Mouse (Mus musculus) frontal cortex, postnatal 10 days (tissue): ENCODE data around the gene Gm49392.
"Not testable (repeated sequence)": the region's sequence is repeated elsewhere in the genome, so short reads cannot be mapped to it uniquely, and the experiment has no call there.

Experiments
- DNase-seq, 2 experiments: peaks; one replicate each; pipeline ENCODE4 v3.0.0; 2022; ENCODE audit warnings: low spot score in 2 of 2, mixed read lengths in 1 of 2

Gm49392 gene

GRCm38 (mm10) chr13:60896794-60897193, at the start of gene Gm49392:
Gene Gm49392, minus strand, starts transcription at chr13:60896894.
- DNase-seq = not testable (repeated sequence)

- not testable (repeated sequence) for DNase-seq
Observed at GRCm38 (mm10) chr13:60941884-60942283, 45.2 kb upstream of the Gm49392 start, which contains the start of gene Tpbpa. Gene Tpbpa, minus strand, starts transcription at chr13:60941984.

DNA sequence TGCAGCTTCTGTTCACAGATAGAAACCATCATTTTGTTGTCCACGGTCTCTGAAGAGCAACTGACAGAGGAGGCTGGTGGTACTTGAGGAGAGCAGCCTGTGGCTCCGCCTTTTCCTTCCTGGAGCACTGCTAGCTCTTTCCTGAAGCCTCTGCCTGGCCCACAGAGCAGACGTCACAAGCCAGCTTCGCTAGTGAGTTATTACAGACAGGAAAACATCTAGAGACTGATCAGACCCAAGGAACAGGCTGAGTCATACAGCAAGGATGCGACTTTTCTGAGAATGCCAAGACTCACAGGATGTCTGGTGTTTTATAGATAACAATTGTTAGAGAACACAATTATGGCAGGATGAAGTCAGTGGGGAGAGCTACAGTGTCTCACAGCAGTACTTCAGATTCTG, 39.8 kb upstream of the Gm49392 start, which contains the start of the genes Gm49391 and Ctla2a:
Gm49391 (minus strand) TSS at position 72 of the 402 bp plus-strand sequence.
Ctla2a (minus strand) TSS at position 126 of the 402 bp plus-strand sequence.
- peak in 1 of 2 experiments; percentile 3 for DNase-seq

DNA sequence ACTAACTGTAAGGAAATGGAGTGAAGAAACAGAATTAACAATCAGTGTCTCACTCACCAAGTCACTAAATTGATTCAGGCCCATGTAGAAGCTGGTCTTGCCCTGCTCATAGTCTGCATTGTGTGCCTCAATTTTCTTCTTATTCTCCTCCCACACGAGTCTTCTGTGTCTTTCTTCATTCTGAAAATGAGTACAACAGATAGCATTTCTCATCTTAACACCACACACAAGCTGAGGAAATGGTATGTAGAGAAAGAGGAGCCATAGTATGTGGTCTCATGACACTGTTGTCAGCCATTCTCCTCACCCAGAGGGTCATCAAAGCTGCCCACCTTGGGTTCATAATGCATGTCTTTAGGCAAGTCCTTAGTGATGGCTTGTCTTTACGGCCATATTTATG, 38.8 kb upstream of the Gm49392 start, which contains the start of gene Gm49393:
Gm49393 (minus strand) TSS at position 101 of the 400 bp plus-strand sequence.
- not testable (repeated sequence) for DNase-seq

GRCm38 (mm10) chr13:60904780-60905179, 8.1 kb upstream of the Gm49392 start, which contains the start of gene Tpbpb:
Gene Tpbpb, minus strand, starts transcription at chr13:60904880.
- DNase-seq = not testable (repeated sequence)

GRCm38 (mm10) chr13:60897328-60897727, 634 bp upstream of the Gm49392 start, which contains the start of gene Ctla2b:
Gene Ctla2b, minus strand, starts transcription at chr13:60897447.
- DNase-seq = peak; percentile 4 to 14

DNA sequence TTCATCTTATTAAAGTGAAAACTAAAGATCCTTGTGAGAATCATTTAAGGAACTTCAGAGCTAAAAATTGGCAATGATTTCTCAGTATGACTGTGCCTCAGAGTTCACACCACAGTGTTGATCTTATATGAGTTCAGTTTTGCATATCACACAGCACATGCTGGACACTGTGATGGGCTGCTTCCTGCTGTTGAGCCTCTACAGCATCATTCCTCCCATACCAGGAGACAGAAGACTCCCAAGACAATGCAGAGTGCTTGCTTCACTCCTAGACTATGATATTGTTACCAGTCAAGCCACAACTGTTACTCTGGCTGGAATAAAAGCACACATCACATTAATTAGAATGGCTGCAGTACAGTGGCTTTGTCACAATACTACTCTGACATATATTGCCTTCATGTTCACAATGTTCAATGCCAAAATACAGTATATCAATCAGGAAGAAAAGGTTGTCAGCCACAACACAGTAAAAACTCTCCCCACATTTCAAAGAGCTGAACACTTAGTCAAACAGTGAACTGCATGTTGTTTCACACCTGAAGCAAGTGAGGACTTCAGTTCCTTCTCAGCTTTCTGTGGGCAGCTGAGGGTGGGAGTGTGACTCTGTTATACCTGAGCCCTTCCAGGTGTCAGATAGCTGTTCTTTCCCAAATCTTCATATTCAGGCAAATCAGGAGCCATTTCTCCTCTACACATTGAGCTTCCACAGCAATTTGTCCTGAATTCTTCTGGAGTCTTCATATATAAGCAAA, 1.1 kb downstream of the Gm49392 start:
- no peak for DNase-seq

- no peak for DNase-seq
Observed at GRCm38 (mm10) chr13:60892301-60892700, 4.4 kb downstream of the Gm49392 start.

GRCm38 (mm10) chr13:60864281-60864680, 32.4 kb downstream of the Gm49392 start, which contains the start of gene 4930486L24Rik:
Gene 4930486L24Rik, minus strand, starts transcription at chr13:60864475.
- no peak for DNase-seq

DNA sequence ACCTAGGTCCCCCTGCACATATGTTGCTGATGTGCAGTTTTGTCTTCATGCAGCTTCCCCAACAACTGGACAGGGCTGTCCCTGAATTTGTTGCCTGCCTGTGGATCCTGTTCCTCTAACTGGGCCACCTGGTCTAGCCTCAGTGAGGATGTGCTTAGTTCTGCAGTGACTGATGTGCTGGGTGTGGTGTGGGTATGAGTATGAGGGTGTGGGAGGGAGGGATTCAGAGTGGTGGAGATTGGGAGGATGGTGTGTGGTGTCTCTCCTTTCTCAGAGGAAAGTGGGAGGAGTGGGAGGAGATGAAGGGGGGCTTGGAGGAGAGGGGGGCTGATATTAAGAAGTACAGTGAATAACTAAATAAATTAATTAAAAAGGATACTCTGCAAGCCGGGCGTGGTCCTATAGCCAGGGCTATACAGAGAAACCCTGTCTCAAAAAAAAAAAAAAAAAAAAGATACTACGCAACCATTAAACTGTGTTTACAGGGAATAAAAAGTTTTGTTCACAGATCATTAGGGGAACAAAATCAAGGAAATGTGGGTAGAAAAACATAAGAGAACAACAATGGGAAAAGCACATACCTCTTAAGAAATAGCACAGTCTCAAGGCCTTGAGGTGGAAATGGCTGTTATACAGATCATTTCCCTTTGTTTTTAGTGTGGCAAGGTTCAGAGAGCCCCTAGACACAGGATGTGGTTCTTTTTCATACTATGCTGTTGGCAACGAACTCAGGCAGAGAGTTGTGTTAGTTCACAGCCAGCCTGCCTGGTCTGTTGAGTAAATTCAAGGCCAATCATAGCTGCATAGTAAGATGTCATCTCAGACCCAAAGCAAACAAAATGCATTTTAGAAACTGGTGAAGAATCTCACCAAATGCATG, 48.2 kb downstream of the Gm49392 start:
- DNase-seq = no peak

- DNase-seq = no peak
Observed at GRCm38 (mm10) chr13:60843153-60843552, 53.5 kb downstream of the Gm49392 start.

GRCm38 (mm10) chr13:60842703-60843102, 54.0 kb downstream of the Gm49392 start:
- no peak for DNase-seq

DNA sequence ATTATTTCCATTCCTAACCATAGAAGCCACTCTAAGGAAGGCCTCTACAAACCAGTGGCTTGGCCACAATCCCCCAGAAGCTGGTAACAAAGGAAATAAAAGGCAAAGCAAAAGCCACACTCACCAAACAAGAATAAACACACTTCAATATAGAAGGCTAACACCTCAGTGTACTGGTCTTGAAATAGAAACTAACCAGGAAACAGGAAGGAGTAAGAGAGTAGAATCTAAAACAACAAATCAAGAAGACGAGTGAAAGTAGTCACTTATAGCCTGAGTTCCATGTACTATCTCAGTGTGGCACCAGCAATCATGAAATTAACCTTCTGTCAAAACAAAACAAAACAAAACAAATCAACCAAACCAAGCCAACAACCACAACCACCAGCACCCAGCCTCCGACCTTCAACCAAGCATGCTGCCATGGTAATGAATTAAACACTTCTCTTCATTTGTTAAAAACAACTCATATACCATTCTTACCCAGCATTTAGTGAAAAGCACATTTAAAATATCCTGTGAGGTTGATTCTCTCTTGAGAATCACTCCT, 57.3 kb downstream of the Gm49392 start:
- DNase-seq = no peak

- no peak for DNase-seq
Observed at GRCm38 (mm10) chr13:60826052-60826451, 70.6 kb downstream of the Gm49392 start.

DNA sequence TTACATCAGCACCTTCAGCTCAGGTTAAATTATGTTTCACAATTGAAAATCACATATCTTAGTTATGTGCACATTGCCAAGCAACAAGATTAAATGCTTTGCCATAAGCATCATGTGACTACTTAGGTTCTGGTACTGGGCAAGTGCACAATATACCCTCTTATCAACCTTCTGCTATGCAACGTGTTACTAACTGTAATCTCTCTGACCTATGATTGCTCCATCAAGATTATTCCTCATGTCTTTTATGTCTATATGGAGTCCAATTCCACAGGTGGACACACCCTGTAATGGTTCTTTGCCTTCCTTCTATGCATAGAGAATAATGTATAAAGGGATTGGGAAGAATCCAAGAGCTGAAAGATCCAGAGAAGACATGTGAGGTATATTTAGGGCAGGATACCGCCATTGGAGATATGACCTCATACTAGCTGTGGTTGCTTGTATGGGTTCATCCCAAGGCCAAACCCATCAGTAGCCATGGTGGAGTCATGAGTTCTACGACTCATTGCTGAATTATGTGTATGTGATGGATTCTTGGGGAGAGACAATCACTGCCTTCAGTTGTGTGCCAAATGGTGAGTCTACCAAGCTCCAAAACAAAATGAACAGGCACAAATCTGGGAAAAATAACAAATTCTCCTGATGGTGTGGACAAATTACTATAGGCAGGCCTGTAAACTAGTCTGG, 76.1 kb downstream of the Gm49392 start:
- DNase-seq = no peak

DNA sequence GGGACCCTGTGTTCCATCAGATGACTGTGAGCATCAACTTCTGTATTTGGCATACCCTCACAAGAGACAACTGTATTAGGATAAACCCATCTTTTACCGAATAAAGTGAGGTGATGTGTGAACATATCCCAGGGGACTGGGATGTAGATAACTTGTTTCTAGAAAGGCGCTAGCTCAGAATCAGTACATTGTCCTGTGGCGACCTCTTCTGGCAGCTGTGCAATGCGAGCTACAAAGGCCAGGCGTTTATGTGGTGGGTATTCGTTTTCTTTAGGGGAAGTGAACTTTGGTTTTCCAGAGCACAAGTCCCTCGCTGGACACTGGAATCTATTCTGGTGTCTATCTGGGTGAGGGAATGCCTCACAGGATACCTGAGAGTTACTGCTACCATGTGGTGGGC, 77.2 kb downstream of the Gm49392 start:
- peak in 1 of 2 experiments; percentile 24 for DNase-seq

DNA sequence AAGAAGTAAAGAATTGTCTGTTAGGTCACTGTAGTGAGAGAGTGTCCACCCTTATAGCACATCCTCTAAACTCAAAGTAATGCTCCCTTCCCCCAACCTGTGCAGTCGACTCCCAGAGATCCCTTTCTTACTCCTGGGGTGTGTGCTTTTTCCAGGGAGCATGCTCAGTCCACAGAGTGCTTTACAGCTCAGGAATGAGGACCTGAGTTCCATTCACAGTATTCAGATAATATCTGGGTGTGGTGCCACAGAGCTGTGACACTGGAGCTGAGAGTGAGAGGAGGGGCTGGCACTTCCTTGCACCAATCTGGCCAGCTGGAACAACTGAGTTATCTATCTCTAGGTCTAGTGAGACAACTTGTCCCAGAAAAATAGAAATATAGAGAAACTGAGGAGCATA, 83.0 kb downstream of the Gm49392 start:
- no peak for DNase-seq

DNA sequence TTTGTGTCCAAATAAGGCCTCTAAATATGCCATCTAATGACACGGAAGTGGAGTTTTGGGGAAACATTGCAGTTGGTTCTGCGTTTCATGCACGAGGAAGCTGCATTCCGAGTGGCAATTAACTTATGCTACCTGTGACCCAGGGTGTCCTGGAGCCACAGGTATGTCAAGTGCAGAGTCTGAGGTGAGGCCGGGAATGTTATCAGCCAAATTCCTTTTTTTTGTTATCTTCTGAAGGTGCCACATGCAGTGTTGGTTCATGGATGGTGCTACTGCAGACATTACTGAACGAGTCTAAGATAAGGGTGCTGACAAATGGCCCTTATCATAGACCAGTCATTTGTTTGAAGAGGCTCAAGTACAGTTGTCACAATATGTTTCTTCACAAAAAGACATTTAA, 83.9 kb downstream of the Gm49392 start:
- no peak for DNase-seq

GRCm38 (mm10) chr13:60809690-60810089, 87.0 kb downstream of the Gm49392 start:
- no peak for DNase-seq

DNA sequence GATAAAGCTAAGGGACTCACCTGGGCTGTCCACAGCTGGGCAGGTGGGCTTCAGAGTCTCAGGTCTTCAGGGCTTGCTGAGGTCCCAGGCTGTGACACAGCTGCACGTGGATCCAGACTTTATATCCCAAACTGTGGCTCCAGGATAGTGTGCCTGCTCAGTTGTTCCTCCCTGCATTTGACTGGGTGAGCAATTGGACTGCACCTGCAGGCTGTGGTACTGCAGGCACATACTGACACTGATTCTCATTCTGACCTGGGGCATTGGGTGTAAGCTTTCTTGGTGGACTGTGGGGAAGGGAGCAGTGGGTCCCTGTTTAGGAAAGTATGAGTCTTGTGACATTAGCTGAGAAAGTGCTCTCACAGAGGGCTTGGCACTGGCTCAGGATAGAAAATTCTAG, 93.9 kb downstream of the Gm49392 start, which contains the start of gene Ctsll3:
Ctsll3 (minus strand) TSS at position 101 of the 400 bp plus-strand sequence.
- no peak for DNase-seq
